Mouse (Mus musculus) stomach, postnatal 0 days (tissue): ENCODE data around the gene Plekhg5.

Source experiments
- CTCF ChIP-seq: IDR thresholded peaks from 2 replicates; pipeline ENCODE4 v1.5.1; 2016; ENCODE audit warnings: antibody characterized with exemption, low read depth, mild to moderate bottlenecking, moderate library complexity
- EP300 ChIP-seq: optimal IDR thresholded peaks from 2 replicates; pipeline ENCODE3; 2016; ENCODE audit warnings: antibody characterized with exemption

- TF ChIP-seq CTCF (no peak), EP300 (no peak)
Measured at GRCm38 (mm10) chr4:152090191-152090590, 17.9 kb downstream of the Plekhg5 start.
